Mouse (Mus musculus): Measurements from ENCODE around the gene Trim62. TPM values are rescaled to one million over a fixed set of nuclear protein-coding genes. Genes with fewer than 3 reads are reported as not detected.

Gene Trim62
- polyA plus RNA-seq, 1 experiment from 2014 or later: 1.3 TPM

DNA sequence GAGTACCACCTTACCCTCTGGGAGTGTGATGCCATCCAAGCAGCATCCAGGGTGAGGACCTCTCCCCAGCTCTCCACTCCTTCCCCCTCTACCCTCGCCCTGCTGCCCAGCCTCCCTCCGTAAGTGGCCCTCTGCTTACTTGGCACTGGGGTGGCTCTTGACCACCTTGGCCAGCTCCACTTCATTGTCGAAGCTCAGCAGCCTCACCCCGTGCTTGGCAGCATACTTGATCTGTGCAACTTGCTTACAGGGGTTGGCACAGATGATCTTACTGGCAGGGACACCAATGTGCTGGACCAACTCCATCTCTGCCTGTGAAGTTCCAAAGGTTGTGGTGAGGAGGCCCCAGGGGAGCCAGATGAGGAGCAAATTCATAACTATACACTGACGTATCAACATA lies 67.1 kb downstream of the Trim62 start:
- 61% methylated on average over 5 of the region's 5 CpGs for WGBS (ENCODE audit: insufficient replicate concordance)

DNA sequence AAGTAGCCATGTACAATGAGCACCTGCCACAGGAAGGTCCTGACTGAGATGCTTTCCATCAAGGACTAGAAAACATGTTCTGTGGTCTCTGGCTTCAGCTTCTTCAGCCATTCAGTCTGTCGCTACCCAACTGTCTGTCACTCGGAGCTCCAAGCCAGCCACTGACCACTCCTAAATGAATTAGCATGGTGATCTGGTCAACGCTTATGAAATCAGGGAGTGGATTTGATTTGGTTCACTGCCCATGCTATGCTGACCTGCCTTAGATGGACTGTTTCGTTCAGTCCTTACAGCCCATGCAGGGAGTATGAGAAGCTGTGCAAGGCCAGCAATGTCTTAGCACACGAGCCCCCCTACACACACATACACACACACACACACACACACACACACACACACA lies 70.5 kb downstream of the Trim62 start:
- no peak overlapping the region for H3K4me2 ChIP-seq
- no peak overlapping the region for H3K4me3 ChIP-seq
- H3K36me3 ChIP-seq: no peaks in the 10 kb centered on the region
- no peak for ATAC-seq
- WGBS (ENCODE audit: insufficient replicate concordance): 67% methylated on average over 5 of the region's 5 CpGs
- peaks cover 49% of the 10 kb centered on the region for H3K27me3 ChIP-seq (replicated peaks)
- H3K9ac ChIP-seq: no peak overlapping the region
- H3K4me1 ChIP-seq: peaks cover 10% of the 10 kb centered on the region
- H3K27ac ChIP-seq: no peak overlapping the region
- H3K9me3 ChIP-seq (replicated peaks): no peaks in the 10 kb centered on the region

More for the DNA sequence above, 67.1 kb downstream of the Trim62 start:
- Histone ChIP-seq H3K4me1 (peaks cover 20% of the 10 kb centered on the region), H3K36me3 (no peaks in the 10 kb centered on the region), H3K9me3 (replicated peaks) (no peaks in the 10 kb centered on the region), H3K27ac (no peak overlapping the region), H3K4me3 (no peak overlapping the region), H3K4me2 (no peak overlapping the region), H3K27me3 (replicated peaks) (peaks cover 31% of the 10 kb centered on the region), H3K9ac (no peak overlapping the region)
- ATAC-seq: no peak

DNA sequence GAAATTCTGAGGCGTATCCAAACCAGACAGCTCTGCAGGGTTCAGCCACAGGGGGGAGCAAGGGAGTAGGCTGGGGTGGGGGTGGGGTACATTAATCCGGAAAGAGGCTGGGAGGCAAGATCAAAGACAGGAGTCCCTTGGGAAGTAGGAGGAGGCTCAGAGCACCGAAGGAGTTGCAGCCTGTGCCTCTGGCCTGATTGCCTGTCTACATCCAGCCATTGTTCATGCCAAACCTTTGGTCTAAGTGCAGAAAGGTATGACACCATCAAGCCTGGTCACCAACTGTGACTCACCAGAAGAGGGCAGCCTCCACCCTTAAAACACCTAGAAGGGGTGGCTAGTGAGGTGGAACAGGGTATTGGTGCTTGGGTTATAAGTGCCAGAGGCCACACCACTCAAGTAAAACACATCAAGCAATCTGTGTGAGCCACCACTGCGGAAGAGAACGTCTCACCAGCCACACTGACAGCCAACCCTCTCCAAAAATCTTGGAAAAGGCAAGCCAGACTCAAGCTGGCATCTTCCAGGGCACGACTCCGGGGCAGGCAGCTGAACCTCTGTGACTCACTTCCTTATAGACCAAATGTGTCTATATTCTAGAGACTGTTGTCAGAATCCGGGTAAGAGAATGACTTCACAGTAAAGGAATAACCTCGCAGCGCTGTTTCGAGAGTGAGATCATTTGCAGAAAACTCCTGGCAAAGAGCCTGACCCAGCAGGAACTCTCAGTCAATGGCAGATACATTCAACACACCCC lies 74.0 kb downstream of the Trim62 start:
- Histone ChIP-seq H3K9me3 (replicated peaks) (no peaks in the 10 kb centered on the region), H3K36me3 (no peaks in the 10 kb centered on the region), H3K27ac (no peak overlapping the region), H3K27me3 (replicated peaks) (peaks cover 69% of the 10 kb centered on the region), H3K4me1 (peaks cover 6% of the 10 kb centered on the region), H3K9ac (no peak overlapping the region), H3K4me2 (no peak overlapping the region), H3K4me3 (no peak overlapping the region)
- ATAC-seq: peak; percentile 24; the same call in 1 of the 2 replicates
- WGBS (ENCODE audit: insufficient replicate concordance): 43% methylated on average over 11 of the region's 11 CpGs

DNA sequence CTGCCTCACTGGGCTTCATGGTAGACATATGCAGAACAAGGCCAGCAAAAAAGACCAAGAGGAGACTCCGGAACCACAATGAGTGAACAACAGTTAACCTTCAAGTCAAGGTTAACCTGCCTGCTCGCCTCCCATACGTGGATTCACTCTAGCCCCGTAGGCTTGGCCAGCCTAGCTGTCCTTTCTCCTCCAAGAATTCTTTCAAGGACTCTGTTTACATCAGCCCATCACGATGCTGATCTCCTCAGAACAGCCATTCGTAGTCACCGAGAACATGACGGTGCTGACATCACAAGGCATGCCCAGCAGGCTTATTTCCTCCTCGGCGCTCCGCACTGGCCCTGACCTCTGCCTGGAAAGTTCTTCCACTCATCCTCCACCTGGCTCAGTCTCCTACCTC lies 74.8 kb downstream of the Trim62 start:
- H3K4me1 ChIP-seq: peaks cover 12% of the 10 kb centered on the region
- H3K9ac ChIP-seq: no peak overlapping the region
- H3K27ac ChIP-seq: no peak overlapping the region
- H3K4me2 ChIP-seq: no peak overlapping the region
- 65% methylated on average over 11 of the region's 11 CpGs for WGBS (ENCODE audit: insufficient replicate concordance)
- no peaks in the 10 kb centered on the region for H3K9me3 ChIP-seq (replicated peaks)
- no peaks in the 10 kb centered on the region for H3K36me3 ChIP-seq
- H3K27me3 ChIP-seq (replicated peaks): peaks cover 77% of the 10 kb centered on the region
- H3K4me3 ChIP-seq: no peak overlapping the region
- no peak for ATAC-seq

DNA sequence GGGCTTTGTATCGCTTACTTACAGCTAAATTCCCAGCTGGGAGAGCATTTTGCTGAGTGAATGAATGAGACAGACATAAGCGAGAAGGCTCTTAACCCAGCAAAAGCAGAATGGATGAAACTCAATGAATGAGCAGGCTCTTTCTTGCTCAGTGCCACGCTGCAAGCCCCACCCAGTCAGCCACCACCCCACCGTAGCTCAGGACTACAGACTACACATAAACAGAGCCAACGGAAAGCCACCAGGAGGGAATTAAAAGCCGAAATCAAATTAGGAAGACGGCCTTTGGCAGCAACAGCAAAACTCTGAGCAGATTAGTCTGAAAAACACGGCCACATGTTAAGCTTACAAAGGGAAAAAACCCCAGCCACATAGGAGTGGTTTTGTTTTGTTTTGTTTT lies 75.5 kb downstream of the Trim62 start:
- Histone ChIP-seq H3K4me2 (no peak overlapping the region), H3K4me1 (peaks cover 12% of the 10 kb centered on the region), H3K27ac (no peak overlapping the region), H3K9me3 (replicated peaks) (no peaks in the 10 kb centered on the region), H3K36me3 (no peaks in the 10 kb centered on the region), H3K27me3 (replicated peaks) (peaks cover 80% of the 10 kb centered on the region), H3K9ac (no peak overlapping the region), H3K4me3 (no peak overlapping the region)
- no peak for ATAC-seq
- WGBS (ENCODE audit: insufficient replicate concordance): 62% methylated on average over 8 of the region's 8 CpGs

DNA sequence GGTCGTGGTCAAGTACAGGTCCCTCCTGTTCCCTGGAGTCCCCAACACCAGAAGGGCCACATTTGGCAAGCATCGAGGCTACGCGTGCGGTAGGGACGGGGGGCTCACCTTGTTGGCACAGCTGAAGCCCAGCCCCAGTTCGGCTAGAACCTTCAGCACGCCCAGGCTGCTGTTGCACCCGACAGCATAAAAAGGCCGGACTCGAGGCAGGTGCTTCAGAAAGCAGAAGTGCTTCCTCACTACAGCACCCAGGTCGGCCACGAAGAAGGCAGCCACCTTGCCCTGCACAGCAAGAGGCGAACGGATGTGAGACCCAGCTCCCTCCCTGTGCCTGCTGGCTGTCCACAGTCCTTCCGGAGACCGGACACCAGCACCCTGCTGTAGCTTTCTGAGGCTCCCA lies 76.3 kb downstream of the Trim62 start:
- ATAC-seq: no peak
- Histone ChIP-seq H3K4me1 (peaks cover 12% of the 10 kb centered on the region), H3K4me2 (no peak overlapping the region), H3K27me3 (replicated peaks) (peaks cover 83% of the 10 kb centered on the region), H3K27ac (no peak overlapping the region), H3K9me3 (replicated peaks) (no peaks in the 10 kb centered on the region), H3K4me3 (no peak overlapping the region), H3K9ac (no peak overlapping the region), H3K36me3 (no peaks in the 10 kb centered on the region)
- 70% methylated on average over 17 of the region's 17 CpGs for WGBS (ENCODE audit: insufficient replicate concordance)

Other genes with a start within 250 kb of the Trim62 start
- 30.9 and 33.2 TPM in 2 replicates for gene Phc2, start 228.9 kb upstream of the Trim62 start, polyA plus RNA-seq (2016; fragmentation: Nextera tagmentation; extraction: Ambion mirVana)
- 0.04 and 0.06 TPM in 2 replicates for gene A3galt2, start 128.2 kb upstream of the Trim62 start, polyA plus RNA-seq (2016; fragmentation: Nextera tagmentation; extraction: Ambion mirVana)
- gene Zfp362, start 77.5 kb upstream of the Trim62 start, polyA plus RNA-seq (2016; fragmentation: Nextera tagmentation; extraction: Ambion mirVana): 12.1 and 12.6 TPM in 2 replicates
- 2.0 and 2.5 TPM in 2 replicates for gene Azin2, start 78.9 kb downstream of the Trim62 start, polyA plus RNA-seq (2016; fragmentation: Nextera tagmentation; extraction: Ambion mirVana)
- gene Ak2, start 108.4 kb downstream of the Trim62 start, polyA plus RNA-seq (2016; fragmentation: Nextera tagmentation; extraction: Ambion mirVana): 176 and 179 TPM in 2 replicates
- 7.1 TPM in 2 replicates for gene Rnf19b, start 174.7 kb downstream of the Trim62 start, polyA plus RNA-seq (2016; fragmentation: Nextera tagmentation; extraction: Ambion mirVana)
- 1.9 and 2.0 TPM in 2 replicates for gene Tmem54, start 222.0 kb downstream of the Trim62 start, polyA plus RNA-seq (2016; fragmentation: Nextera tagmentation; extraction: Ambion mirVana)
- 1.9 and 2.3 TPM in 2 replicates for gene Hpca, start 238.5 kb downstream of the Trim62 start, polyA plus RNA-seq (2016; fragmentation: Nextera tagmentation; extraction: Ambion mirVana)